Mouse (Mus musculus) lung, postnatal 0 days (tissue): Measurements from ENCODE around the gene Wdtc1. TPM values are rescaled to one million over a fixed set of nuclear protein-coding genes. Genes with fewer than 3 reads are reported as not detected.

ENCODE experiments used
- ATAC-seq: fragments of 200-750 bp; cut with Nextera tagmentation; 2 replicates; pipeline ENCODE4 v1.8.0; 2017; ENCODE audit warnings: moderate library complexity
- DNase-seq: peaks from one replicate; pipeline ENCODE4 v3.0.0-alpha.2; 2016; ENCODE audit warnings: low spot score
- H3K27ac ChIP-seq: fragments of 300-500 bp; sonication (generic); 2 replicates; pipeline ENCODE4 v1.5.1; 2014; ENCODE audit warnings: antibody characterized with exemption, mild to moderate bottlenecking, low read length, mixed read lengths
- H3K27me3 ChIP-seq: fragments of 300-500 bp; sonication (generic); replicated peaks from 2 replicates; pipeline ENCODE4 v1.6.1; 2014; ENCODE audit warnings: low read length, mixed read lengths; ENCODE audit not compliant: insufficient read depth
- H3K36me3 ChIP-seq: fragments of 300-500 bp; sonication (generic); 2 replicates; pipeline ENCODE4 v1.6.1; 2014; ENCODE audit warnings: low read length, mixed read lengths; ENCODE audit not compliant: insufficient read depth
- H3K4me1 ChIP-seq: fragments of 300-500 bp; sonication (generic); 2 replicates; pipeline ENCODE4 v1.6.1; 2014; ENCODE audit warnings: antibody characterized with exemption, low read depth, low read length, mixed read lengths; ENCODE audit not compliant: insufficient read depth
- H3K4me2 ChIP-seq: fragments of 300-500 bp; sonication (generic); replicated peaks from 2 replicates; pipeline ENCODE4 v1.6.1; 2014; ENCODE audit warnings: low read depth, mild to moderate bottlenecking, low read length, moderate library complexity, mixed read lengths
- H3K4me3 ChIP-seq: fragments of 300-500 bp; sonication (generic); 2 replicates; pipeline ENCODE4 v1.5.1; 2014; ENCODE audit warnings: low read depth, low read length
- H3K9ac ChIP-seq: fragments of 300-500 bp; sonication (generic); replicated peaks from 2 replicates; pipeline ENCODE4 v1.6.1; 2014; ENCODE audit warnings: low read depth, mild to moderate bottlenecking
- H3K9me3 ChIP-seq: fragments of 300-500 bp; sonication (generic); 2 replicates; pipeline ENCODE4 v1.6.1; 2016; ENCODE audit warnings: low read length, mixed read lengths
- CTCF ChIP-seq: IDR thresholded peaks from 2 replicates; pipeline ENCODE4 v1.5.1; 2016; ENCODE audit warnings: antibody characterized with exemption, mild to moderate bottlenecking
- EP300 ChIP-seq: IDR thresholded peaks from 2 replicates; pipeline ENCODE4 v1.6.1; 2016; ENCODE audit warnings: antibody characterized with exemption, mild to moderate bottlenecking, control low read depth
- WGBS: fragments of 180-500 bp; shearing (Covaris S2); extraction: QIAGEN DNeasy Blood & Tissue Kit; methylation state at CpG from one replicate; pipeline ENCODE4 v1.1.7; 2014; 5-methylcytosine and 5-hydroxymethylcytosine counted together
- polyA plus RNA-seq: library from polyadenylated mRNA; unstranded; fragments of >200 nt; fragmentation: Nextera tagmentation; extraction: Ambion mirVana; gene quantifications from 2 replicates; pipeline ENCODE4 v1.2.1, GENCODE M21; 2015

Gene Wdtc1
- polyA plus RNA-seq, 1 experiment from 2014 or later: 9.9 TPM

- peak within 1 kb of the TSS; percentile 62 for H3K4me3 ChIP-seq
- H3K27me3 ChIP-seq: no peaks in the 10 kb centered on the region
- ATAC-seq (peak; percentile 97), DNase-seq (peak; percentile 96)
- H3K4me2 ChIP-seq: peak within 1 kb of the TSS; percentile 82
- H3K9ac ChIP-seq: peak within 1 kb of the TSS; percentile 82
- 2% methylated on average over 73 of the region's 73 CpGs for WGBS
- no peaks in the 10 kb centered on the region for H3K36me3 ChIP-seq
- H3K4me1 ChIP-seq: peaks cover 4% of the 10 kb centered on the region; the same call in 1 of the 2 replicates
- H3K9me3 ChIP-seq: no peaks in the 10 kb centered on the region
- TF ChIP-seq EP300 (no peak), CTCF (no peak)
- peak within 1 kb of the TSS; percentile 90 for H3K27ac ChIP-seq
Observed at GRCm38 (mm10) chr4:133277104-133278026, 75.9 kb downstream of the Wdtc1 start, which contains the start of gene Tmem222. Gene Tmem222 (minus strand): TSS chr4:133277792.

DNA sequence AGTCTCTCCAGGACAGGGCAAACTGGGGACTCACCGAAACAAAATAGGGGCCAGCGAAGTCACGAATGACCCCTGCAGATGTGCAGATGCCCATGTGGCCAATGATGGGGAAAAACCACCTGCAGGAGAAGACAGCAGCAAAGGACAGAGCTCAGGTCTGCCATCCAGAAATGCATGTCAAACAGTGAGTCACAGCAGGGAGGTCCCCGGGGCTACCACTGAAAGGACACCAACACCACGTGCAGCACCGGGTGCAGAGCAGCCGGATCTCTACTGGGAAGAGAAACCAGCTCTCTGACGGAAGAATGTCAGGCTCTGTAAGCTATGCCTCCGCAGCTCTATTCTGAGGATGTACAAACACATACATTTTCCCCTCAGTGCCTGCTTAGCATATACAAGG is 82.4 kb downstream of the Wdtc1 start:
- Histone ChIP-seq H3K36me3 (peaks cover 36% of the 10 kb centered on the region), H3K4me3 (no peak overlapping the region), H3K9me3 (no peaks in the 10 kb centered on the region), H3K27me3 (no peaks in the 10 kb centered on the region), H3K27ac (no peak overlapping the region), H3K9ac (no peak overlapping the region), H3K4me2 (no peak overlapping the region), H3K4me1 (no peaks in the 10 kb centered on the region)
- no peak for DNase-seq
- ATAC-seq: no peak
- WGBS: 90% methylated on average over 9 of the region's 9 CpGs
- TF ChIP-seq EP300 (no peak), CTCF (no peak)

DNA sequence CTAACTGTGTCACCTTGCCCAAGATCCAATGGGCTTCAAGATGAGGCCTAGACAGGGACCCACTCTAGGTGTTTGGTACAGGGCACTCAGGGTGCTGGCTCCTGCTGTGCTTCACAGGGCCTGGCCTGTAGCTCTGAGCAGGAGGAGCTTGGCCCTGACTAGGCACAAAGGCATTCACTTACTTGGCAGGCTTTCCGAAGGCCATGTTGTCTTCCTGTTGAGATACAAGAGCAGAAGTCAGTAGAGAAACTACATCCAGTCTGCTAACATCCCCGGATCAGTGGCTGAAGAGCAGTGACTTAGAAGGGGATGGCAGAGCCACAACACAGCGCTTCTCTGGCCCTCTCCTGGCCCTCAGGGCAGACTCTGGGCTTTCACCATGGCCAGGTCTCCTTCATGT is 83.7 kb downstream of the Wdtc1 start:
- no peak overlapping the region for H3K4me2 ChIP-seq
- H3K27ac ChIP-seq: no peak overlapping the region
- DNase-seq (no peak), ATAC-seq (no peak)
- peaks cover 36% of the 10 kb centered on the region for H3K36me3 ChIP-seq
- TF ChIP-seq EP300 (no peak), CTCF (no peak)
- H3K9me3 ChIP-seq: no peaks in the 10 kb centered on the region
- no peak overlapping the region for H3K9ac ChIP-seq
- WGBS: 87% methylated on average over 3 of the region's 3 CpGs
- no peaks in the 10 kb centered on the region for H3K4me1 ChIP-seq
- no peak overlapping the region for H3K4me3 ChIP-seq
- no peaks in the 10 kb centered on the region for H3K27me3 ChIP-seq

GRCm38 (mm10) chr4:133268931-133269330 is 84.3 kb downstream of the Wdtc1 start:
- 83% methylated on average over 3 of the region's 3 CpGs for WGBS
- peaks cover 36% of the 10 kb centered on the region for H3K36me3 ChIP-seq
- no peak for DNase-seq
- no peak for TF ChIP-seq EP300
- TF ChIP-seq CTCF: no peak
- H3K9ac ChIP-seq: no peak overlapping the region
- H3K27me3 ChIP-seq: no peaks in the 10 kb centered on the region
- no peak overlapping the region for H3K4me2 ChIP-seq
- H3K4me3 ChIP-seq: no peak overlapping the region
- H3K9me3 ChIP-seq: no peaks in the 10 kb centered on the region
- no peak for ATAC-seq
- no peaks in the 10 kb centered on the region for H3K4me1 ChIP-seq
- no peak overlapping the region for H3K27ac ChIP-seq

- Histone ChIP-seq H3K9ac (no peak overlapping the region), H3K4me3 (no peak overlapping the region), H3K4me1 (no peaks in the 10 kb centered on the region), H3K27me3 (no peaks in the 10 kb centered on the region), H3K4me2 (no peak overlapping the region), H3K9me3 (no peaks in the 10 kb centered on the region), H3K36me3 (peaks cover 36% of the 10 kb centered on the region), H3K27ac (no peak overlapping the region)
- no peak for DNase-seq
- TF ChIP-seq CTCF (no peak), EP300 (no peak)
- WGBS: 88% methylated on average over 12 of the region's 12 CpGs
- ATAC-seq: no peak
Observed at GRCm38 (mm10) chr4:133266248-133266880, 86.9 kb downstream of the Wdtc1 start.

DNA sequence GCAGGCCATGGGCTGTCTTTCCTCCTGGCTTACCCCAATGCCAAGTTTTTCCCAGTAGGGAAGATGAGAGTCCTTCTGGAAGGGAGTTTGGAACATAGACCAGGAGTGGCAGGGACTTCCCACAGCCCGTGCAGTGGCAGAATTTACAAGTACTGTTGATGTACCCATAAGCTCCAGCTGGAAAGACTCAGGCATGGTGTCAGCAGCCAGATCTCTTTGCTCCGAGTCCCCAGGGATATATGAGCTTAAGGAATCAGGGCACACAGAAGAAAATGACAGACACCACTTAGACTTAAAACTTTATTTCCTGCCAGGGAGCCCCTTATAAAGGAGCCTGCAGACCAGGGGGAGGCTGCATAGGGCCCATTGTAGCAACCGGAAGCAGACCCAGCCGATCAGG is 87.5 kb downstream of the Wdtc1 start:
- TF ChIP-seq CTCF (no peak), EP300 (no peak)
- Histone ChIP-seq H3K36me3 (peaks cover 36% of the 10 kb centered on the region), H3K9me3 (no peaks in the 10 kb centered on the region), H3K4me1 (no peaks in the 10 kb centered on the region), H3K27ac (no peak overlapping the region), H3K4me2 (no peak overlapping the region), H3K4me3 (no peak overlapping the region), H3K9ac (no peak overlapping the region), H3K27me3 (no peaks in the 10 kb centered on the region)
- no peak for DNase-seq
- 77% methylated on average over 4 of the region's 4 CpGs for WGBS
- peak; percentile 28 for ATAC-seq
